Mouse (Mus musculus): Measurements from ENCODE around the gene Camta1. TPM values are rescaled to one million over a fixed set of nuclear protein-coding genes. Genes with fewer than 3 reads are reported as not detected.

The Camta1 gene
- polyA plus RNA-seq, 1 experiment from 2014 or later, result 118 TPM

- H3K4me1 ChIP-seq, result no peaks in the 10 kb centered on the region
- H3K9me3 ChIP-seq, result no peaks in the 10 kb centered on the region
- no peak overlapping the region for H3K4me3 ChIP-seq
- H3K27ac ChIP-seq (replicated peaks), result no peak overlapping the region
- H3K4me2 ChIP-seq, result no peak overlapping the region
- 37% methylated on average over 14 of the region's 14 CpGs for WGBS
- no peaks in the 10 kb centered on the region for H3K36me3 ChIP-seq
- no peak overlapping the region for H3K9ac ChIP-seq
- ATAC-seq (ENCODE audit: extremely low read depth, insufficient number of reproducible peaks, low FRiP score, low TSS enrichment), result no peak
- no peaks in the 10 kb centered on the region; the same call in 1 of the 2 replicates for H3K27me3 ChIP-seq (replicated peaks)
These were observed 494.6 kb downstream of the Camta1 start for GRCm38 (mm10) chr4:151366941-151367545.

DNA sequence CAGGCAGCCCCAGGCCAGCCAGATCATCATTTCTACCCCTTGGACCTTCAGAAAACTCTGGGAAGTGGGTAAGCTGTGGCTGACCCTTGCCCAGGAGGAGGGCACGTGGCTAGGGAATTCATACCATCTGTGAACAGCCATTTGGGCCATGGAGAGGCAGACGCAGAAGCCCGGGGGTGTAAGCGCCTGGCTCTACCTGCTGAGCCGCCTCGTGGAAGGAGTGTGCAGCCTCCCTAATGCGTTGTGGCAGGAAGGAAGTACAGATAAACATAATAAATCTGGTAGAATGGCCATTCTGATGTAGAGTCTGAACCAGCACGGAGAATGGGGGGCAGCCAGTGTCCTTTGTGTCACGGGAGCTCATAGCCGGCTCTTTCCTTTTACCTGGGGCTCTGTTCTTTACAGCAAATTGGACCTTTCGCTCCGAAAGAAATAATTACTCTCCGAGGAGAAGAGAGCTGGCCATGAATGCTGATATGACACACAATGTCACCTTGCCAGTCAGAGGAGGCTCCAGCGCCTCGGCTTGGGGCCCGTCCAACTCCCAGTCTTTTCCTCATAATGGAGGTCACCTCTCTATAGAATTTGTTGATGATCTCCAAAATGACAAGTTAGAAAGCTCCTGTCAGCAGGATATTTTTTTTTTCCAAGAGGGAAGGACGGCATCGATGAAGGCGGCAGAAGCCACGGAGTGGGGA is 500.6 kb downstream of the Camta1 start:
- Histone ChIP-seq H3K4me1 (peaks cover 6% of the 10 kb centered on the region; the same call in 1 of the 2 replicates), H3K9me3 (no peaks in the 10 kb centered on the region), H3K27ac (replicated peaks) (no peak overlapping the region), H3K4me2 (no peak overlapping the region), H3K27me3 (replicated peaks) (peaks cover 14% of the 10 kb centered on the region), H3K4me3 (no peak overlapping the region), H3K36me3 (no peaks in the 10 kb centered on the region), H3K9ac (no peak overlapping the region)
- ATAC-seq (ENCODE audit: extremely low read depth, insufficient number of reproducible peaks, low FRiP score, low TSS enrichment), result no peak
- 66% methylated on average over 20 of the region's 20 CpGs for WGBS

DNA sequence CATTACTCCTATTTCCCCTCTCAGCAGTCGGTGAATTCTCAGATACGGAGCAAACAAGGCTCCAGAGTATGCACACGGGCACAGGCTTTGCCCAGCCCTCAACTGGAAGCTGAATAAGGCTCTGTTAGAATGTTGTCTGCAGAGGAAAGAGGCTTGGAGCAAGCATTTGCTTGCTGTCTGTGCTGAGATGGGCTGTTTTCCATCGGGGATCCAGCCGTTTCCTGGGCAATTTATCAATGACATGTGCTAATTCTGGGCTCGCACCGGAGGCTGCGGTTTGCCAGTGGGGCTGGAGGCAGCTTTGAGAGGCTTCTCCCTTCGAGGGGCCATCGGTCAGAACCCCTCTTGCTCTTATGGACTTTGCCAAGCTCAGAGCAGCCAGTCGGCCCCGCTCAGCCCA is 506.2 kb downstream of the Camta1 start:
- Histone ChIP-seq H3K27me3 (replicated peaks) (peaks cover 24% of the 10 kb centered on the region), H3K9ac (no peak overlapping the region), H3K36me3 (no peaks in the 10 kb centered on the region), H3K4me2 (no peak overlapping the region), H3K4me3 (no peak overlapping the region), H3K4me1 (peaks cover 11% of the 10 kb centered on the region; the same call in 1 of the 2 replicates), H3K9me3 (no peaks in the 10 kb centered on the region), H3K27ac (replicated peaks) (no peak overlapping the region)
- ATAC-seq (ENCODE audit: extremely low read depth, insufficient number of reproducible peaks, low FRiP score, low TSS enrichment), result no peak
- 44% methylated on average over 12 of the region's 12 CpGs for WGBS

DNA sequence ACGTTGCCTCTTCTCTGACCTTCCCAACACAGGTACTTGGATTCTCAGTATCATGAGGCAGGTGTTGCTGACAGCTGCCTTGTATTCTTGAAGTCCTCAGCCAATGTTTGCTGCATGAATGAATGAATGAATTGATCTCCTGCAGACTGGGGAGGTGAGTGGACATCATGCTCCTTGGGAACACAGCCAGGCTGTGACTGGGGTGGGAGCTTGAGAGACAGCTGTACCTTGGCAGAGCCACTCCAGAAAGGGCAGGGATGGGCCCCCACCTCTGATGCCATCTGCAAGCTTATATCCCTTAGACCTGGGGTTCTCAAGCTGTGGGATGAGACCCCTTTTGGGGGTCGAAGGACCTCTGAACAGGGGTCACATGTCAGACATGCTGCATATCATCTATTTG is 508.9 kb downstream of the Camta1 start:
- ATAC-seq (ENCODE audit: extremely low read depth, insufficient number of reproducible peaks, low FRiP score, low TSS enrichment), result no peak
- no peaks in the 10 kb centered on the region for H3K36me3 ChIP-seq
- peaks cover 17% of the 10 kb centered on the region for H3K27me3 ChIP-seq (replicated peaks)
- H3K4me3 ChIP-seq, result no peak overlapping the region
- 61% methylated on average over 2 of the region's 2 CpGs for WGBS
- peaks cover 11% of the 10 kb centered on the region; the same call in 1 of the 2 replicates for H3K4me1 ChIP-seq
- H3K4me2 ChIP-seq, result no peak overlapping the region
- no peaks in the 10 kb centered on the region for H3K9me3 ChIP-seq
- no peak overlapping the region for H3K27ac ChIP-seq (replicated peaks)
- no peak overlapping the region for H3K9ac ChIP-seq

GRCm38 (mm10) chr4:151352249-151352648 is 509.4 kb downstream of the Camta1 start:
- ATAC-seq (ENCODE audit: extremely low read depth, insufficient number of reproducible peaks, low FRiP score, low TSS enrichment), result no peak
- WGBS, result 69% methylated on average over 4 of the region's 4 CpGs
- H3K9ac ChIP-seq, result no peak overlapping the region
- H3K36me3 ChIP-seq, result no peaks in the 10 kb centered on the region
- no peaks in the 10 kb centered on the region for H3K9me3 ChIP-seq
- no peak overlapping the region for H3K4me2 ChIP-seq
- peaks cover 17% of the 10 kb centered on the region for H3K27me3 ChIP-seq (replicated peaks)
- H3K27ac ChIP-seq (replicated peaks), result no peak overlapping the region
- no peak overlapping the region for H3K4me3 ChIP-seq
- peaks cover 11% of the 10 kb centered on the region; the same call in 1 of the 2 replicates for H3K4me1 ChIP-seq

DNA sequence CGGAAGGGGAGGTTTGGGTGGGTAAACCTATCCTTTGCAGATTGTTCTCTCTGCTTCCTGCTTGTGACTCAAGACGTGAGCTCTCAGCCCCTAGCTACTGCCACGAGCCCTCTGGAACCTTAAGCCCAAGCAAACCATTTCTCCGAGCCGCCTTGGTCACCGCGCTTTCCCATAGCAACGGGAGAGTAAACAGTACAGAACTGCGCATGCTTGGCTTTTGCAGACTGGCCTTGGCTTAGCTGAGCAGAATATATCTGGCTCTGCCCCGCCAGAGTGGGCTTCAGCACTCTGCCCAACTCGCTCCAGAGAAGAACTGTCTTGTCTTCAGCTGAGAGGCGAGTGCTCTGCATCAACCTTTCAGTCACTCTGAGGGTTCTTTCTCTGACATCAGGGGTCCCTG is 509.9 kb downstream of the Camta1 start:
- WGBS, result 53% methylated on average over 12 of the region's 12 CpGs
- peak overlapping the region; percentile 24 for H3K4me2 ChIP-seq
- no peak for ATAC-seq (ENCODE audit: extremely low read depth, insufficient number of reproducible peaks, low FRiP score, low TSS enrichment)

DNA sequence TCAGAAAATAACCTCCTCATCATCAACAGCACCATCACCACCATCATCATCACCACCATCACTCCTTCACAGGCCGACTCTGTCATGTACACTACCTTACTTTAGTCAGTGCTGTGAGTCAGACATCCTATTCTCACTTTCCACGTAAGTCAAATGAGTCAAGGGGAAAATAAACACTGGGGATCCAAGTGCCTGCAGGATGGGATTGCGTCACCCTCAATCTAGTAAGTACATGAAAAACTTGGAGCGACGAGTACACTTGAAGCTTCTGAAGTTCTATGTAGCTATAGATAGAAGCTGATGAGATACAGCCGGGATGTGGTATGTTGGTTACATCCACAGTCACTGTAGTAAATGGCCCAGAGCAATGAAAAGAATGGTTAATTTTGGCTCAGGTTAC is 514.1 kb downstream of the Camta1 start:
- Histone ChIP-seq H3K9ac (no peak overlapping the region), H3K4me2 (no peak overlapping the region), H3K4me3 (no peak overlapping the region), H3K27ac (replicated peaks) (no peak overlapping the region), H3K9me3 (no peaks in the 10 kb centered on the region), H3K36me3 (no peaks in the 10 kb centered on the region), H3K27me3 (replicated peaks) (no peaks in the 10 kb centered on the region), H3K4me1 (peaks cover 11% of the 10 kb centered on the region; the same call in 1 of the 2 replicates)
- WGBS, result 75% methylated on average over 6 of the region's 6 CpGs
- ATAC-seq (ENCODE audit: extremely low read depth, insufficient number of reproducible peaks, low FRiP score, low TSS enrichment), result no peak

More for the DNA sequence above, 509.9 kb downstream of the Camta1 start:
- Histone ChIP-seq H3K9me3 (no peaks in the 10 kb centered on the region), H3K4me3 (no peak overlapping the region), H3K27me3 (replicated peaks) (peaks cover 17% of the 10 kb centered on the region), H3K9ac (no peak overlapping the region), H3K27ac (replicated peaks) (no peak overlapping the region), H3K36me3 (no peaks in the 10 kb centered on the region), H3K4me1 (peaks cover 11% of the 10 kb centered on the region; the same call in 1 of the 2 replicates)

DNA sequence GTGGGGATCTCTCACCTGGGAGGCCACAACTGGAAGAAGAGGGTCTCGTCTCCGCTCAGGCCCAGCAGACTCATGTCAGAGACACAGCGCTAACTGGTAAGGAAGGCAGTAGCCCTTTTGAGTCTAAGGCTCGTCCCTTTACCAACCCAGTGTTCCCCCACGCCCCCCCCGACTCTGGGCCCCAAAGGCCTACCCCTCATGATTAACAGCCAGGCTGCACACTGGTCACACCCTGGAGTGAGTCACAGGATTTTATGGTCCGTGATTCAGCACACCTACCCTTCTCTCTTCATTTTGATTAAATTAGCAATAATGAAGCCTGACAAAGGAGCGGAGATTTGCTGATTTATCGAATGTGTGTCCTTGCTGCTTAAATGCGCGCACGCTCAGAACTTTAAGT is 515.0 kb downstream of the Camta1 start:
- Histone ChIP-seq H3K4me2 (no peak overlapping the region), H3K9ac (no peak overlapping the region), H3K36me3 (no peaks in the 10 kb centered on the region), H3K9me3 (no peaks in the 10 kb centered on the region), H3K27me3 (replicated peaks) (no peaks in the 10 kb centered on the region), H3K4me3 (no peak overlapping the region), H3K27ac (replicated peaks) (no peak overlapping the region), H3K4me1 (peaks cover 7% of the 10 kb centered on the region; the same call in 1 of the 2 replicates)
- WGBS, result 76% methylated on average over 12 of the region's 12 CpGs
- ATAC-seq (ENCODE audit: extremely low read depth, insufficient number of reproducible peaks, low FRiP score, low TSS enrichment), result no peak

DNA sequence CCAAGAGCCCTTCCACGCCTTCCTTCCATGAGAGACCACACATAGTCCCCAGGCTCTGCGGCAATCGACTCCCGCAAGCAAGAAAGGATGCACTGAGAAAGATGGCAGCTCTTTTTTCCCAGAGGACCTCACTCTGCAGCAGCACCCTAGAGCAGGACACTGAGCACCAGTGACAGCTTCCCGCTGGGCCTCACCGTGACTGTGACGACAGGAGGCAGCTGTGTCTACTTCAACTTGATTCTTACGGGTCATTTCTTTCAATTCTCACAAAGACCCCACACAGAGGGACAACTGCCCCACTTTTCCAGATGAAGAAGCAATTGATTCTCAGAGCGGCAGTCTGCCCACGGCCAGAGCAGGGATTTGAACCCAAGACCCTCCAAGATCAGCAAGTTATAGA is 516.9 kb downstream of the Camta1 start:
- WGBS, result 74% methylated on average over 10 of the region's 10 CpGs
- H3K4me2 ChIP-seq, result no peak overlapping the region

DNA sequence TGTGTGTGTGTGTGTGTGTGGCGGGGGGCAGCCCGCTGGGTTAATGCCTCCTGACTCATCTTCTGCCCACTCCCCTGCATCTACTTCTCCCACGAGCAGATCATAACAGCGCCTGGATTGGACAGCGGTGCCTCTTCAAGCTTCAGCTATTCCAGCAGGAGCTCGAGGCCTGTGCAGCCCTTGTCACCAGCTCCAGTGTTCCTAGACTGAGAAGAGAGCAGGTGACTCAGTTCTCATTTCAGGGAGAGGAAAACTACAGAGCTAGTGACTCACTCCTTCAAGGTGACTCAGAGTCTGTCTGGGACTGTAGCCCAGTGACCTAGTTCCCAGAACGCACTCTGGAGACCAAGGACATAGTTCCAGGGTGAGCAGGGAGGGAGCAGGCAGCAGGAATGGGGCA is 522.3 kb downstream of the Camta1 start:
- Histone ChIP-seq H3K4me2 (no peak overlapping the region), H3K4me3 (no peak overlapping the region), H3K4me1 (peaks cover 11% of the 10 kb centered on the region), H3K27me3 (replicated peaks) (peaks cover 25% of the 10 kb centered on the region), H3K9ac (no peak overlapping the region), H3K27ac (replicated peaks) (no peak overlapping the region), H3K9me3 (no peaks in the 10 kb centered on the region), H3K36me3 (no peaks in the 10 kb centered on the region)
- WGBS, result 54% methylated on average over 7 of the region's 7 CpGs
- no peak for ATAC-seq (ENCODE audit: extremely low read depth, insufficient number of reproducible peaks, low FRiP score, low TSS enrichment)

More for the DNA sequence above, 516.9 kb downstream of the Camta1 start:
- no peaks in the 10 kb centered on the region for H3K27me3 ChIP-seq (replicated peaks)
- no peak overlapping the region for H3K4me3 ChIP-seq
- H3K36me3 ChIP-seq, result no peaks in the 10 kb centered on the region
- H3K27ac ChIP-seq (replicated peaks), result no peak overlapping the region
- 0 out of 2 replicates have a peak, but pooled peaks cover under 1% of the 10 kb centered on the region for H3K4me1 ChIP-seq
- no peak for ATAC-seq (ENCODE audit: extremely low read depth, insufficient number of reproducible peaks, low FRiP score, low TSS enrichment)
- H3K9ac ChIP-seq, result no peak overlapping the region
- no peaks in the 10 kb centered on the region for H3K9me3 ChIP-seq

GRCm38 (mm10) chr4:151338931-151339330 is 522.7 kb downstream of the Camta1 start:
- H3K4me2 ChIP-seq, result no peak overlapping the region
- H3K36me3 ChIP-seq, result no peaks in the 10 kb centered on the region
- H3K4me3 ChIP-seq, result no peak overlapping the region
- H3K27ac ChIP-seq (replicated peaks), result no peak overlapping the region
- no peak for ATAC-seq (ENCODE audit: extremely low read depth, insufficient number of reproducible peaks, low FRiP score, low TSS enrichment)
- WGBS, result 70% methylated on average over 7 of the region's 7 CpGs
- peaks cover 25% of the 10 kb centered on the region for H3K27me3 ChIP-seq (replicated peaks)
- peaks cover 11% of the 10 kb centered on the region for H3K4me1 ChIP-seq
- H3K9ac ChIP-seq, result no peak overlapping the region
- H3K9me3 ChIP-seq, result no peaks in the 10 kb centered on the region

- no peak overlapping the region for H3K4me2 ChIP-seq
- H3K4me3 ChIP-seq, result no peak overlapping the region
- H3K27ac ChIP-seq (replicated peaks), result no peak overlapping the region
- peaks cover 11% of the 10 kb centered on the region for H3K4me1 ChIP-seq
- WGBS, result 21% methylated on average over 11 of the region's 11 CpGs
- ATAC-seq (ENCODE audit: extremely low read depth, insufficient number of reproducible peaks, low FRiP score, low TSS enrichment), result no peak
- H3K9ac ChIP-seq, result no peak overlapping the region
- H3K9me3 ChIP-seq, result no peaks in the 10 kb centered on the region
- no peaks in the 10 kb centered on the region for H3K36me3 ChIP-seq
- H3K27me3 ChIP-seq (replicated peaks), result peaks cover 25% of the 10 kb centered on the region
These were observed 524.1 kb downstream of the Camta1 start for GRCm38 (mm10) chr4:151337543-151337942.
